Mouse (Mus musculus) thymus, adult 2 months (tissue): ENCODE data around the gene Commd2.

Source experiments
- CTCF ChIP-seq: fragments of 200-500 bp; IDR thresholded peaks from 2 replicates; pipeline ENCODE4 v1.5.1; 2012; ENCODE audit warnings: mild to moderate bottlenecking, control low read depth, low read length, moderate library complexity, borderline replicate concordance; ENCODE audit not compliant: control insufficient read depth, poor library complexity, insufficient read depth; ENCODE audit errors: extremely low read depth
- POLR2A ChIP-seq: fragments of 200-500 bp; IDR thresholded peaks from 2 replicates; pipeline ENCODE4 v1.6.1; 2012; ENCODE audit warnings: mild to moderate bottlenecking, low read length, control low read depth, moderate library complexity; ENCODE audit not compliant: control insufficient read depth, poor library complexity, insufficient read depth; ENCODE audit errors: extremely low read depth

DNA sequence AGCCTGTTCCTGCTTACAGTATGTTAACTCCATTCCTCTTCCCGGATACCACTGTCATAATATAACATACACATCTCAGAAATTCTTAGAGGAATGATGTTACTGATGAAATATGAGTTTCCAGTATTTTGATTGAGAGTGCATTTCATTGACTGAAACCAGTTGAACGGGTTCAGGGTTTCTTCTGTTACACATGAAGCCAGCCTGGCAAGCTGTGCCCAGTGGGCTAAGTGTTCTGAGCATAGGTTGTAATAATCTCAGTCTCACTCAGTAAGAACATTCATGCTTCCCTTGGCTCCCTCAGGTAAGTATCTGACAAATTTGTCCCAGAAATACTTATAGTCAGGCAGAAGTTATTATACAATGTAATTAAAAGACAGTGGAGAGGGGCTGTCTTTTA lies 22.6 kb upstream of the Commd2 start:
- TF ChIP-seq CTCF (no peak), POLR2A (no peak)
